Mouse (Mus musculus) embryonic facial prominence, embryonic 12.5 days (tissue): ENCODE measurements around the gene Adamts12. TPM values are rescaled to one million over a fixed set of nuclear protein-coding genes. Genes with fewer than 3 reads are reported as not detected.
A peak's percentile ranks its signal among the peaks of the same experiment; 100 is the strongest.

ENCODE experiments used
- ATAC-seq: fragments of 200-750 bp; cut with Nextera tagmentation; 2 replicates; pipeline ENCODE4 v1.8.0; 2017; ENCODE audit not compliant: insufficient number of reproducible peaks, insufficient read depth, low FRiP score, low TSS enrichment
- H3K27ac ChIP-seq: fragments of 300-500 bp; sonication (generic); 2 replicates; pipeline ENCODE4 v1.5.1; 2016; ENCODE audit warnings: mild to moderate bottlenecking
- H3K27me3 ChIP-seq: fragments of 300-500 bp; sonication (generic); 2 replicates; pipeline ENCODE4 v1.6.1; 2016; ENCODE audit warnings: mild to moderate bottlenecking, moderate library complexity
- H3K36me3 ChIP-seq: fragments of 300-500 bp; sonication (generic); 2 replicates; pipeline ENCODE4 v1.6.1; 2016; ENCODE audit warnings: mild to moderate bottlenecking
- H3K4me1 ChIP-seq: fragments of 300-500 bp; sonication (generic); 2 replicates; pipeline ENCODE4 v1.6.1; 2016
- H3K4me2 ChIP-seq: fragments of 300-500 bp; sonication (generic); replicated peaks from 2 replicates; pipeline ENCODE4 v1.6.1; 2016; ENCODE audit warnings: mild to moderate bottlenecking, moderate library complexity
- H3K4me3 ChIP-seq: fragments of 300-500 bp; sonication (generic); 2 replicates; pipeline ENCODE4 v1.5.1; 2016; ENCODE audit warnings: mild to moderate bottlenecking
- H3K9ac ChIP-seq: fragments of 300-500 bp; sonication (generic); 2 replicates; pipeline ENCODE4 v1.6.1; 2016; ENCODE audit warnings: mild to moderate bottlenecking, moderate library complexity
- H3K9me3 ChIP-seq: fragments of 300-500 bp; sonication (generic); 2 replicates; pipeline ENCODE4 v1.6.1; 2016; ENCODE audit warnings: mild to moderate bottlenecking, moderate library complexity
- WGBS: fragments of 180-500 bp; shearing (Covaris S2); methylation state at CpG from one replicate; pipeline ENCODE4 v1.1.7; 2016; 5-methylcytosine and 5-hydroxymethylcytosine counted together
- polyA plus RNA-seq: library from polyadenylated mRNA; unstranded; fragments of >200 nt; fragmentation: Nextera tagmentation; extraction: Ambion mirVana; gene quantifications from 2 replicates; pipeline ENCODE4 v1.2.1, GENCODE M21; 2016

Adamts12 gene
- polyA plus RNA-seq = 3.4 TPM in 2 replicates

DNA sequence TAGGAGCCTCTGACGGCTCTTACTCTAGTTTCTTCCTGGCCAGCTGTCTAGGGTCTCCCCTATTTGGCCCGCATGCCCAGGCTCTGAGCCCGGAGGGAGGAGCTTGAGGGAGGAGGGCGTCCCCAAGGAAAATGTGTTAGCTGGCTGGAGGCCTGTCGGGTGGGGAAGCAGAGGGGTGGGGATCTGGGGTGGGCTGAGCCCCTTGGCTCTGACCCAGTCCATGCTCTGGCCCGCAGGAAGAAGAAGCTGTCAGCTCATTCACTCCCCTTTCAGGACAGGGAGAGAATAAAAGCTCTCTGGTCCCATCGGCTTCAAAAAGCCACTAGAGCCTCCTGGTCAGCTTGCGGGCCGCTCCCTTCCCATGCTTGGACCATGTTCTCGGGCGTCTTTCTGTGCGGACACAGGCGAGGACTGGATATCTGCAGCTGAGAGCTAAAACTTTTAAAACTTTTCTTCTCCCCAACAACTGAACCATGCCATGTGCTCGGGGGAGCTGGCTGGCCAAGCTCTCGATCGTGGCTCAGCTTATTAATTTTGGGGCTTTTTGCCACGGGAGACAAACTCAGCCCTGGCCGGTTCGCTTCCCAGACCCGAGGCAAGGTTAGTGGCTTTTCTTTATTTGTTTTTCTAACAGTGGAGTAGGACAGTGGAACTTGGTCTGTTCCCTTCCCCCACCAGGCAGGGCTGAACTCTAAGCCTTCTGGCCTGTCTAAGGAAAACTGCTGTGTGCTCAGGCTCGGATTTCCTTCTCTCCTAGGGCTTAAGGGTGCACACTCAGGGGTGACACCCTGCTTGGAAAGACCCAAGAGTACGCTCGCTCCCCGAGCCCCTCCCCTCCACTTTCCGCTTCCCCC lies at the start of gene Adamts12:
Gene Adamts12, plus strand, starts transcription at position 233 of the 854 bp plus-strand sequence.
- H3K36me3 ChIP-seq = no peaks in the 10 kb centered on the region
- ATAC-seq = peak; percentile 83
- H3K9me3 ChIP-seq = no peaks in the 10 kb centered on the region
- H3K4me3 ChIP-seq = peak within 1 kb of the TSS; percentile 35
- no peaks in the 10 kb centered on the region for H3K27me3 ChIP-seq
- peak within 1 kb of the TSS; percentile 90 for H3K27ac ChIP-seq
- peak within 1 kb of the TSS; percentile 62 for H3K4me2 ChIP-seq
- 1% methylated on average over 24 of the region's 25 CpGs for WGBS
- peak within 1 kb of the TSS; percentile 47 for H3K9ac ChIP-seq
- H3K4me1 ChIP-seq = peaks cover 34% of the 10 kb centered on the region

DNA sequence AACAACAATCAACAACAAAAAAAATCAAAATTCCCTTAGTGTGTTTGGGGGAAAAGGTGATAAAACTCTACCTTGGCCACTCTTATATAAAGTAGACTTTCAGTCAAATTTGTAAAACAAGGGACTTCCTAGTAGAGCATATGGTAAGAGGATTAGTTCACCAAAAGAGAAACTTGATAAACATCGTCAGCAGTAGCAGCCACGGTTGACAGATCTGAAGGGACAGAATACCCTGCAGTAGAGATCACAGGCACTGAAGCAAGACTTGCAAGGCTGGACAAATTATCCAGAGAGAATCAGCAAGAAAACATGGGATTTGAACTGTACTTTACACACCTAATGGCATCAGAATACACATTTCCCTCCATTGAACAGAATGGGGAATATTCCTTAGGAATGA lies 49.7 kb upstream of the Adamts12 start:
- 38% methylated on average over 2 of the region's 2 CpGs for WGBS
- Histone ChIP-seq H3K36me3 (no peaks in the 10 kb centered on the region), H3K27me3 (no peaks in the 10 kb centered on the region), H3K9me3 (no peaks in the 10 kb centered on the region), H3K4me1 (no peaks in the 10 kb centered on the region), H3K4me2 (no peak overlapping the region), H3K27ac (no peak overlapping the region), H3K9ac (no peak overlapping the region), H3K4me3 (no peak overlapping the region)
- ATAC-seq = no peak

DNA sequence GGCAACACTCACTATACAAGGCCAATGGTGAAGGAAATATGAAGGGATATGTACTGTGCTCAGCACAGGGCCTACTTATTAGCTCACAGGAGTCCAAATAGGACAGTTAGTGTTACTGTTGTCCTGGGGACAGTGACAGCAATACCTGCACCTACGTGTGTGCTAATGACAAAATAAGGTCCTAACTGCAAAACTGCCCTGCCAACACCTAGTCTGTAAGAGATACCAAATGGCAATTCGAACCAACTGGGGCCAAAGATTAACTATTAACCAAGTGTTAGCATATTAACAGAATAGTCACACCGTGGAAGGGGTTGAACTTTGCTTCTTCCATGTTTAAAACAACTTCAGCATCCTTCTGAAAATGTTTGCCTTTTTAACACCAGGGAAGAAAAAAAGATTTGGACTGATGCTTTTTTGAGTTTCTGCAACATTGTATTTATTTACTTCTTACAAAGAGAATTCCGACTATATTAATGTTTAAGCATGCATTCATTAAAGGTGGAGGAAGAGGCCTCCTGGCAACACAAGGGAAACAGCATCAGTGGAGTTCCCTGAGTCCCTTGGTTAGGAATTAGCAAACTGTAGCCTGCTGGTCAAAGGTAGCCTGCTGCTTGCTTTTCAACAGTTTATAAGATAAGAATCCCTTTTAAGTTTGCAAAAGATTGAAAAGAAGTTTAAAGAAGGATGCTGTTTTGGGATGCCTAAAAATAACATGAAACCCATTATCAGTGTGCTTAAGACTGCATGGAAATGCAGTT lies 37.6 kb upstream of the Adamts12 start:
- H3K9me3 ChIP-seq = no peaks in the 10 kb centered on the region
- no peak overlapping the region for H3K4me3 ChIP-seq
- no peak overlapping the region for H3K4me2 ChIP-seq
- no peaks in the 10 kb centered on the region for H3K4me1 ChIP-seq
- H3K27ac ChIP-seq = no peak overlapping the region
- no peaks in the 10 kb centered on the region for H3K36me3 ChIP-seq
- 79% methylated on average over 4 of the region's 4 CpGs for WGBS
- ATAC-seq = no peak
- H3K27me3 ChIP-seq = no peaks in the 10 kb centered on the region
- no peak overlapping the region for H3K9ac ChIP-seq

DNA sequence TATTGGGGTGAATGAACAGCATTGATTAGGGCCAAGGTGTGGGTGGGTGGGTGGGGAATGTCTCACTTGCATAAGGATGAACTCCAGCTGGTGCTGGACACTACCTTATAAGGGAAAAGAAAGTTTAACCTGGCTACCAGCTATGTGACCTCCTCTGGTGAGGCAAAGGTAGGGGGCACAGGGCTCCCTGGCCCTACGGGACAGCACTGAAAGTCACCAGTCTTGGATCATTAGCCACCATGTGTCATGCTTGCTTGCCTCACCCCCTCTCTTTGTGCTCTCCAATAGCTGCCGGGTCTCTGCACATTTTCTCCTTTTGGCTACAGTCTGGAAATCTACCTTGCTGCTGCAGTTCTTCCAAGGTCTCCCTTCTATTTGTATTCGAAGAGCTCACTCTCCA lies 34.4 kb upstream of the Adamts12 start:
- ATAC-seq = no peak

GRCm38 (mm10) chr15:11035947-11036474 lies 28.6 kb upstream of the Adamts12 start:
- Histone ChIP-seq H3K27ac (no peak overlapping the region), H3K4me3 (peak overlapping the region; percentile 32), H3K4me1 (peaks cover 19% of the 10 kb centered on the region), H3K9ac (no peak overlapping the region), H3K36me3 (no peaks in the 10 kb centered on the region), H3K9me3 (no peaks in the 10 kb centered on the region), H3K4me2 (peak overlapping the region; percentile 53), H3K27me3 (peaks cover 52% of the 10 kb centered on the region)
- no peak for ATAC-seq
- WGBS = 4% methylated on average over 34 of the region's 34 CpGs

More for the DNA sequence above, 34.4 kb upstream of the Adamts12 start:
- no peak overlapping the region for H3K27ac ChIP-seq
- no peaks in the 10 kb centered on the region for H3K4me1 ChIP-seq
- WGBS = 68% methylated on average over 3 of the region's 3 CpGs
- H3K36me3 ChIP-seq = no peaks in the 10 kb centered on the region
- no peak overlapping the region for H3K4me2 ChIP-seq
- H3K4me3 ChIP-seq = no peak overlapping the region
- no peak overlapping the region for H3K9ac ChIP-seq
- H3K27me3 ChIP-seq = peaks cover 20% of the 10 kb centered on the region
- H3K9me3 ChIP-seq = no peaks in the 10 kb centered on the region

GRCm38 (mm10) chr15:11036535-11037375 lies 27.8 kb upstream of the Adamts12 start:
- Histone ChIP-seq H3K4me3 (peak overlapping the region; percentile 32), H3K36me3 (no peaks in the 10 kb centered on the region), H3K27ac (no peak overlapping the region), H3K4me2 (peak overlapping the region; percentile 53), H3K9me3 (no peaks in the 10 kb centered on the region), H3K9ac (0 out of 2 replicates have a peak overlapping the region, but pooled peaks have one; percentile 10), H3K4me1 (peaks cover 19% of the 10 kb centered on the region), H3K27me3 (peaks cover 52% of the 10 kb centered on the region)
- 3% methylated on average over 49 of the region's 49 CpGs for WGBS
- no peak for ATAC-seq

- ATAC-seq = no peak
- WGBS = 3% methylated on average over 8 of the region's 8 CpGs
- Histone ChIP-seq H3K4me2 (peak overlapping the region; percentile 53), H3K4me1 (peaks cover 19% of the 10 kb centered on the region), H3K27ac (no peak overlapping the region), H3K36me3 (no peaks in the 10 kb centered on the region), H3K4me3 (peak overlapping the region; percentile 32), H3K9me3 (no peaks in the 10 kb centered on the region), H3K9ac (peak overlapping the region; percentile 10; the same call in 1 of the 2 replicates), H3K27me3 (peaks cover 52% of the 10 kb centered on the region)
Observed at GRCm38 (mm10) chr15:11037376-11037695, 27.3 kb upstream of the Adamts12 start.

DNA sequence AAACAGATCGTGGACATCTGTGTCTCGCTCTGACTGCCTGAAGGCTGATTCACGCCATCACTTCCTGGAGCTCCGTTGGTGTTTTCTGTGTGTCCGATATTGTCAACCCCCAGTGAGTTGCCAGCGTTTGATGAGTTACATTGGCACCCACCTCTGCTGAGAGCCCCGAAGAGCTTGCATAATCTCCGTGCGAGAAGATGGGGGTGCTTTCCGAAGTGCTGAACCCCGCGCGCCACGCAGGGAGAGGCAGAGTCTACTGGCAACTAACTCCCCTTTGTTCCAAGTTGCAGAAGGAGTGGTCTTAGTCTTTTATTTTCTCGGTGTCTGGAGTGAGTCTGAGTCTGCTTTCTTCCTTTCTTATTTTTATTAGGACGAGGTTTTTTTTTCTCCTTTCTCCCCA lies 26.9 kb upstream of the Adamts12 start, which contains the start of gene Rxfp3:
Gene Rxfp3, minus strand, starts transcription at position 281 of the 400 bp plus-strand sequence.
- ATAC-seq = no peak
- peak within 1 kb of the TSS; percentile 32 for H3K4me3 ChIP-seq
- H3K9me3 ChIP-seq = no peaks in the 10 kb centered on the region
- peaks cover 52% of the 10 kb centered on the region for H3K27me3 ChIP-seq
- no peak within 1 kb of the TSS for H3K27ac ChIP-seq
- H3K36me3 ChIP-seq = no peaks in the 10 kb centered on the region
- H3K9ac ChIP-seq = peak within 1 kb of the TSS; percentile 10; the same call in 1 of the 2 replicates
- H3K4me2 ChIP-seq = peak within 1 kb of the TSS; percentile 53
- WGBS = 3% methylated on average over 16 of the region's 16 CpGs
- peaks cover 19% of the 10 kb centered on the region for H3K4me1 ChIP-seq

GRCm38 (mm10) chr15:11038476-11038875 lies 26.1 kb upstream of the Adamts12 start:
- H3K9ac ChIP-seq = no peak overlapping the region
- peaks cover 47% of the 10 kb centered on the region for H3K27me3 ChIP-seq
- H3K36me3 ChIP-seq = no peaks in the 10 kb centered on the region
- no peak overlapping the region for H3K4me3 ChIP-seq
- 2% methylated on average over 12 of the region's 12 CpGs for WGBS
- ATAC-seq = no peak
- no peak overlapping the region for H3K27ac ChIP-seq
- peaks cover 19% of the 10 kb centered on the region for H3K4me1 ChIP-seq
- H3K4me2 ChIP-seq = no peak overlapping the region
- no peaks in the 10 kb centered on the region for H3K9me3 ChIP-seq

DNA sequence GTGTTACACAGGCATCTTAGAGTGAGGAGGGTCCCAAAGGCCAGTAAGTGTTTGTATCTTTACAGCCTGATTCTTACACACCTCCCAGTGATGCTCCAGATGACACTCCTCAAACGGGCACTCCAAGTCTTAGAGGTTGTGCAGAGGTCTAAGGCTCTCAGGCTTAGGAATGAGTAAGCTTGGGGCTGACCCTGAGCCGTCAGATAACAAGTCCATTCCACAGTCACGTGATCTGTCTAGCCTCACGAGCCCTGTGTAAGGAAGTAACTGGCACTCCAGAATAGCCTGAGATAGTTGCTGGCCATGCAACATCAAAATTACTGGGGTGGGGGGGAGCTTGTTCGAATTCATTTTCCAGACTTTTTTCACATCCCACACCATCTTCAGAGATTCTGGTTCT lies 24.5 kb upstream of the Adamts12 start:
- Histone ChIP-seq H3K27ac (no peak overlapping the region), H3K9me3 (no peaks in the 10 kb centered on the region), H3K27me3 (peaks cover 33% of the 10 kb centered on the region), H3K36me3 (no peaks in the 10 kb centered on the region), H3K4me3 (no peak overlapping the region), H3K9ac (no peak overlapping the region), H3K4me2 (no peak overlapping the region), H3K4me1 (peaks cover 19% of the 10 kb centered on the region)
- no peak for ATAC-seq
- WGBS = 52% methylated on average over 5 of the region's 5 CpGs

DNA sequence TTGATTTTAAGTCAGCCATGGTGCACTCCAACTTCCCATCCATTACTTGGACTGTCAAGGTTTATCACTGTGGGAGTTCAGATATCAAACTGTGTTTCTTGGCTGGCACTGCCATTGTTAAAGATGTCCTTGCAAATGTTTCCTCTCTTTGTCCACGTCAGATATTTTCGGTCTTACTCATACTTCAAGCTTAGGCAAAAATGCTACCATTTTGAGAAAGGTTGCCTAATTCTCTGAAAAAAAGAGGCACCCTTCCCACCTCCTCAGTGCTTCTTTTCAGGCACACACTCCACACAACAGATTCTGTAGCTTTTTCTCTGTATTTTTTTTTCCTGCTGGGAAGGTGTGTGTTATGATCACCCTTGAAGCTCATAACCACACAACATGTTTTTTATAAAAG lies 23.4 kb upstream of the Adamts12 start:
- 98% methylated on average over 2 of the region's 2 CpGs for WGBS

More for the DNA sequence above, 23.4 kb upstream of the Adamts12 start:
- Histone ChIP-seq H3K9me3 (no peaks in the 10 kb centered on the region), H3K36me3 (no peaks in the 10 kb centered on the region), H3K4me2 (no peak overlapping the region), H3K9ac (no peak overlapping the region), H3K27ac (no peak overlapping the region), H3K4me1 (peaks cover 13% of the 10 kb centered on the region), H3K4me3 (no peak overlapping the region), H3K27me3 (peaks cover 21% of the 10 kb centered on the region)
- ATAC-seq = no peak
